Mouse (Mus musculus) kidney, adult 2 months (tissue): ENCODE data around the gene Gm13288.
"Not testable (repeated sequence)": the region's sequence is repeated elsewhere in the genome, so short reads cannot be mapped to it uniquely, and the experiment has no call there.

Experiments
- CTCF ChIP-seq: fragments of 200-500 bp; conservative IDR thresholded peaks from 2 replicates; pipeline ENCODE4 v1.5.1; 2011; ENCODE audit warnings: low read depth, mild to moderate bottlenecking, control low read depth, low read length, moderate library complexity, mixed read lengths; ENCODE audit not compliant: insufficient read depth, insufficient read length
- POLR2A ChIP-seq: fragments of 200-500 bp; IDR thresholded peaks from one replicate; pipeline ENCODE4 v1.6.1; 2011; ENCODE audit warnings: low read depth, low read length, control low read depth

GRCm38 (mm10) chr4:88759610-88760268, 45.6 kb upstream of the Gm13288 start, which contains the start of gene Gm13283:
- TF ChIP-seq CTCF, POLR2A: not testable (repeated sequence)
